Mouse (Mus musculus) MEL (cell line): ENCODE measurements at regions not wholly inside any gene's neighbourhood (a gene's known extent, or its start where the extent isn't known, plus 50 kb on each side); places are given as distances from the start of the nearest gene placed in this dataset.

Experiments
- DNase-seq: peaks from one replicate; pipeline ENCODE4 v3.0.0; 2011; ENCODE audit warnings: low read depth, low spot score
- H3K27ac ChIP-seq: 2 replicates; pipeline ENCODE4 v1.5.1; 2012; ENCODE audit warnings: low read depth, mild to moderate bottlenecking, control low read depth, low read length, moderate library complexity; ENCODE audit not compliant: control insufficient read depth
- H3K27me3 ChIP-seq, 2 experiments: fragments of 150-350 bp in 1 of 2; sonication (generic) in 1 of 2; 2 replicates each; pipeline ENCODE4 v1.6.1; 2012; ENCODE audit warnings: low read length in 2 of 2, mild to moderate bottlenecking in 2 of 2, improper control_type of control experiment in 1 of 2, moderate library complexity in 1 of 2; ENCODE audit not compliant: insufficient read depth in 2 of 2, control insufficient read depth in 1 of 2
- H3K36me3 ChIP-seq, 2 experiments: 2 replicates each; pipeline ENCODE4 v1.6.1; 2012 to 2014; ENCODE audit warnings: low read length in 2 of 2, improper control_type of control experiment in 1 of 2, inconsistent platforms in 1 of 2, mild to moderate bottlenecking in 1 of 2; ENCODE audit not compliant: insufficient read depth in 2 of 2, control insufficient read depth in 1 of 2
- H3K4me1 ChIP-seq, 2 experiments: fragments of 150-350 bp in 1 of 2; sonication (generic) in 1 of 2; 2 replicates each; pipeline ENCODE4 v1.6.1; 2012; ENCODE audit warnings: low read length in 2 of 2, improper control_type of control experiment in 1 of 2, mild to moderate bottlenecking in 1 of 2; ENCODE audit not compliant: insufficient read depth in 2 of 2, control insufficient read depth in 1 of 2
- H3K4me3 ChIP-seq, 2 experiments: fragments of 150-350 bp in 1 of 2; sonication (generic) in 1 of 2; 2 replicates each; pipeline ENCODE4 v1.5.1; 2012; ENCODE audit warnings: low read depth in 2 of 2, low read length in 2 of 2, mild to moderate bottlenecking in 2 of 2, moderate library complexity in 2 of 2, control low read depth in 1 of 2, improper control_type of control experiment in 1 of 2; ENCODE audit not compliant: control insufficient read depth in 1 of 2, insufficient read depth in 1 of 2
- H3K79me2 ChIP-seq: 2 replicates; pipeline ENCODE4 v1.6.1; 2012; ENCODE audit warnings: mild to moderate bottlenecking, low read length, moderate library complexity; ENCODE audit not compliant: control insufficient read depth, poor library complexity, insufficient read depth
- H3K9ac ChIP-seq: 2 replicates; pipeline ENCODE4 v1.6.1; 2012; ENCODE audit warnings: low read depth, mild to moderate bottlenecking, control low read depth, low read length, moderate library complexity; ENCODE audit not compliant: control insufficient read depth, poor library complexity, severe bottlenecking
- H3K9me3 ChIP-seq: fragments of 150-350 bp; sonication (generic); replicated peaks from 2 replicates; pipeline ENCODE4 v1.6.1; 2012; ENCODE audit warnings: mild to moderate bottlenecking, low read length, improper control_type of control experiment, moderate library complexity; ENCODE audit not compliant: insufficient read depth
- CHD2 ChIP-seq: IDR thresholded peaks from 2 replicates; pipeline ENCODE4 v1.6.1; 2011; ENCODE audit warnings: low read length, improper control_type of control experiment
- CTCF ChIP-seq, 3 experiments: IDR thresholded peaks in 2 of 3; conservative IDR thresholded peaks in 1 of 3; 2 replicates each; pipeline ENCODE4 v1.5.1; 2011 to 2012; ENCODE audit warnings: low read length in 3 of 3, low read depth in 2 of 3, mild to moderate bottlenecking in 2 of 3, improper control_type of control experiment in 1 of 3, inconsistent platforms in 1 of 3, mixed read lengths in 1 of 3, moderate library complexity in 1 of 3; ENCODE audit not compliant: control insufficient read depth in 1 of 3, insufficient read depth in 1 of 3, poor library complexity in 1 of 3, severe bottlenecking in 1 of 3
- ELF1 ChIP-seq: IDR thresholded peaks from 2 replicates; pipeline ENCODE4 v1.6.1; 2014; ENCODE audit warnings: low read depth, mild to moderate bottlenecking, inconsistent platforms, low read length, improper control_type of control experiment, moderate library complexity
- GATA1 ChIP-seq: IDR thresholded peaks from 2 replicates; pipeline ENCODE4 v1.6.1; 2011; ENCODE audit warnings: low read depth, low read length, improper control_type of control experiment
- MEF2A ChIP-seq: IDR thresholded peaks from 2 replicates; pipeline ENCODE4 v1.6.1; 2014; ENCODE audit warnings: low read depth, mild to moderate bottlenecking, inconsistent platforms, low read length, improper control_type of control experiment; ENCODE audit not compliant: poor library complexity, insufficient replicate concordance, severe bottlenecking; ENCODE audit errors: extremely low read depth
- MXI1 ChIP-seq: IDR thresholded peaks from 2 replicates; pipeline ENCODE4 v1.6.1; 2011; ENCODE audit warnings: mild to moderate bottlenecking, low read depth, low read length, improper control_type of control experiment
- MYC ChIP-seq: IDR thresholded peaks from 2 replicates; pipeline ENCODE4 v1.6.1; 2011; ENCODE audit warnings: low read depth, mild to moderate bottlenecking, low read length, improper control_type of control experiment, moderate library complexity
- POLR2A ChIP-seq, 2 experiments: IDR thresholded peaks; 2 replicates each; pipeline ENCODE4 v1.6.1; 2011 to 2012; ENCODE audit warnings: low read length in 2 of 2, mild to moderate bottlenecking in 2 of 2, control low read depth in 1 of 2, improper control_type of control experiment in 1 of 2, low read depth in 1 of 2, moderate library complexity in 1 of 2; ENCODE audit not compliant: control insufficient read depth in 1 of 2, insufficient read depth in 1 of 2, poor library complexity in 1 of 2
- POLR2AphosphoS2 ChIP-seq: IDR thresholded peaks from 2 replicates; pipeline ENCODE4 v1.6.1; 2011; ENCODE audit warnings: low read length, improper control_type of control experiment
- RAD21 ChIP-seq: IDR thresholded peaks from 2 replicates; pipeline ENCODE4 v1.6.1; 2011; ENCODE audit warnings: mild to moderate bottlenecking, low read depth, low read length, improper control_type of control experiment
- RCOR1 ChIP-seq: IDR thresholded peaks from 2 replicates; pipeline ENCODE4 v1.6.1; 2012; ENCODE audit warnings: low read depth, mild to moderate bottlenecking, inconsistent platforms, low read length, improper control_type of control experiment
- TBP ChIP-seq: IDR thresholded peaks from 2 replicates; pipeline ENCODE4 v1.8.0; 2011; ENCODE audit warnings: low read depth, low read length, improper control_type of control experiment
- UBTF ChIP-seq: IDR thresholded peaks from 2 replicates; pipeline ENCODE4 v1.6.1; 2012; ENCODE audit warnings: low read depth, mild to moderate bottlenecking, inconsistent platforms, low read length, improper control_type of control experiment, moderate library complexity, borderline replicate concordance; ENCODE audit not compliant: insufficient read depth
- USF1 ChIP-seq: IDR thresholded peaks from 2 replicates; pipeline ENCODE4 v1.6.1; 2014; ENCODE audit warnings: low read depth, mild to moderate bottlenecking, inconsistent platforms, low read length, improper control_type of control experiment, moderate library complexity
- USF2 ChIP-seq, 2 experiments: IDR thresholded peaks; 2 replicates each; pipeline ENCODE4 v1.6.1; 2011 to 2012; ENCODE audit warnings: improper control_type of control experiment in 2 of 2, low read length in 2 of 2, borderline replicate concordance in 1 of 2, inconsistent platforms in 1 of 2, low read depth in 1 of 2, mild to moderate bottlenecking in 1 of 2; ENCODE audit not compliant: insufficient read depth in 1 of 2
- ZC3H11A ChIP-seq: IDR thresholded peaks from 2 replicates; pipeline ENCODE4 v1.6.1; 2012; ENCODE audit warnings: low read depth, mild to moderate bottlenecking, inconsistent platforms, low read length, improper control_type of control experiment
- ZMIZ1 ChIP-seq: IDR thresholded peaks from 2 replicates; pipeline ENCODE4 v1.6.1; 2012; ENCODE audit warnings: low read depth, mild to moderate bottlenecking, inconsistent platforms, low read length, improper control_type of control experiment, moderate library complexity

DNA sequence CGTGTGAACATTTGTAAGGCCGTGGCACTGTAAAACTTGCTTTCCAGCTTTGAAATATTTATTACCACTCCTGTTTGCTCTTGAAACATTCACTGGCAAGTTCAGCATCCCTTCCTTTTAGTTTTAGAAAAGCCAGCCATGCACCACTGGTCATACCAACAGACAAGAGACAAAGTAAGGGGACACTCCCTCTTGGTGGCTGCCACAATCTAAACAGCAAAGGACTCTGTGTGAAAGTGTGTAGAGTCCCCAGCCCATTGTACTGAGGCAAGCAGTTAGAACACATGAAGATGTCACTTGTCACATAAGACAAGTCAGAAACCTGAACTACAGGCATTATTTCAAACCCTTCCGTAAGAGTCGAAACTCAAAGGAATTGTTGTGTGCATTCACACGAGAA is 257.0 kb downstream of the Galc start:
- H3K79me2 ChIP-seq, result no peaks in the 10 kb centered on the region
- H3K36me3 ChIP-seq, result no peaks in the 10 kb centered on the region
- no peaks in the 10 kb centered on the region for H3K4me1 ChIP-seq
- TF ChIP-seq RAD21, result no peak
- no peak for TF ChIP-seq GATA1
- TF ChIP-seq MXI1, result no peak
- no peak for TF ChIP-seq CTCF (IDR thresholded peaks at IDR 0.05 in 2 of 3, conservative IDR thresholded peaks at IDR 0.05 in 1 of 3; ENCODE audit: control insufficient read depth in 1 of 3, insufficient read depth in 1 of 3, low read depth in 2 of 3, low read length in 3 of 3, poor library complexity in 1 of 3, severe bottlenecking in 1 of 3)
- no peak for TF ChIP-seq CHD2
- no peak for TF ChIP-seq ZC3H11A
- no peak for TF ChIP-seq RCOR1
- TF ChIP-seq POLR2AphosphoS2, result no peak
- no peak for TF ChIP-seq UBTF
- no peak for TF ChIP-seq USF1
- TF ChIP-seq MYC, result no peak
- TF ChIP-seq MEF2A, result no peak
- no peak overlapping the region for H3K9ac ChIP-seq
- H3K27me3 ChIP-seq, result no peaks in the 10 kb centered on the region
- DNase-seq, result no peak
- H3K4me3 ChIP-seq, result no peak overlapping the region
- no peaks in the 10 kb centered on the region for H3K9me3 ChIP-seq
- no peak overlapping the region for H3K27ac ChIP-seq

DNA sequence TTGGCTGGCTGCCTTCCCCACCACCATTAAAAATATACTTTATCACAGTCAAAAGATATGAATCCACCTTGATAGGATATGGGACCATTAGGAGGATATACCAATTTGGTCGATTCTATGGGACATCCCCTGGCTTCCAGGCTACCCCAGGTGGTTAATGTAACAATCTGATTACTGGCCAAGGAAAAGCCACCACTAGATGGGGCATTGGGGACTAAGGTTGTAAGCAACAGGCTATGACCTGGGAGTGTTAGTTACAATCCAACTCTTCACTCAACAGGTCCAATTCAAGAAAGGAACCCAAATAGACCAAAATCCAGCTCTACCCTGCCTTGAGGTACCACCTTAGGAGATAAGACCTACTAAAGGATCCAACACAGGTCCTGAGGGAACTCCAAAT is 264.4 kb downstream of the Galc start:
- Histone ChIP-seq H3K9me3 (no peaks in the 10 kb centered on the region), H3K4me1 (no peaks in the 10 kb centered on the region), H3K9ac (no peak overlapping the region), H3K27me3 (no peaks in the 10 kb centered on the region), H3K27ac (no peak overlapping the region), H3K79me2 (no peaks in the 10 kb centered on the region), H3K36me3 (no peaks in the 10 kb centered on the region), H3K4me3 (no peak overlapping the region)
- DNase-seq, result no peak
- TF ChIP-seq USF1 (no peak), USF2 (IDR thresholded peaks at IDR 0.05; ENCODE audit: borderline replicate concordance in 1 of 2, insufficient read depth in 1 of 2, low read depth in 1 of 2, low read length in 2 of 2) (no peak), ZMIZ1 (no peak), MXI1 (no peak), TBP (no peak), ELF1 (no peak), POLR2A (IDR thresholded peaks at IDR 0.05; ENCODE audit: control insufficient read depth in 1 of 2, insufficient read depth in 1 of 2, low read depth in 1 of 2, low read length in 2 of 2, poor library complexity in 1 of 2) (no peak), ZC3H11A (no peak)
